Mouse (Mus musculus) kidney, postnatal 0 days (tissue): ENCODE data around the gene Myof. TPM values are rescaled to one million over a fixed set of nuclear protein-coding genes. Genes with fewer than 3 reads are reported as not detected.

Experiments used
- ATAC-seq: fragments of 200-750 bp; cut with Nextera tagmentation; replicated peaks from 2 replicates; pipeline ENCODE4 v1.8.0; 2017; ENCODE audit warnings: low read depth, moderate number of reproducible peaks, moderate TSS enrichment, moderate library complexity; ENCODE audit not compliant: low FRiP score
- DNase-seq: peaks from one replicate; pipeline ENCODE4 v3.0.0-alpha.2; 2016; ENCODE audit warnings: low spot score
- H3K27ac ChIP-seq: fragments of 300-500 bp; sonication (generic); 2 replicates; pipeline ENCODE4 v1.5.1; 2014; ENCODE audit warnings: mild to moderate bottlenecking
- H3K27me3 ChIP-seq: fragments of 300-500 bp; sonication (generic); 2 replicates; pipeline ENCODE4 v1.6.1; 2014; ENCODE audit warnings: low read length, mixed read lengths; ENCODE audit not compliant: insufficient read depth
- H3K36me3 ChIP-seq: fragments of 300-500 bp; sonication (generic); 2 replicates; pipeline ENCODE4 v1.6.1; 2014; ENCODE audit warnings: low read length, mixed read lengths; ENCODE audit not compliant: insufficient read depth
- H3K4me1 ChIP-seq: fragments of 300-500 bp; sonication (generic); replicated peaks from 2 replicates; pipeline ENCODE4 v1.6.1; 2014; ENCODE audit warnings: antibody characterized with exemption, low read length, mixed read lengths; ENCODE audit not compliant: insufficient read depth
- H3K4me2 ChIP-seq: fragments of 300-500 bp; sonication (generic); 2 replicates; pipeline ENCODE4 v1.6.1; 2014; ENCODE audit warnings: mild to moderate bottlenecking, low read length, moderate library complexity, mixed read lengths
- H3K4me3 ChIP-seq: fragments of 300-500 bp; sonication (generic); replicated peaks from 2 replicates; pipeline ENCODE4 v1.5.1; 2014; ENCODE audit warnings: low read depth, low read length
- H3K9ac ChIP-seq: fragments of 300-500 bp; sonication (generic); 2 replicates; pipeline ENCODE4 v1.6.1; 2014; ENCODE audit warnings: low read depth, low read length
- H3K9me3 ChIP-seq: fragments of 300-500 bp; sonication (generic); replicated peaks from 2 replicates; pipeline ENCODE4 v1.6.1; 2016; ENCODE audit warnings: low read length, inconsistent platforms, mixed read lengths
- CTCF ChIP-seq: IDR thresholded peaks from 2 replicates; pipeline ENCODE4 v1.5.1; 2016; ENCODE audit warnings: antibody characterized with exemption, low read depth, mild to moderate bottlenecking, moderate library complexity
- WGBS: fragments of 180-500 bp; shearing (Covaris S2); extraction: QIAGEN DNeasy Blood & Tissue Kit; methylation state at CpG from one replicate; pipeline ENCODE4 v1.1.7; 2014; 5-methylcytosine and 5-hydroxymethylcytosine counted together
- polyA plus RNA-seq: library from polyadenylated mRNA; unstranded; fragments of >200 nt; fragmentation: Nextera tagmentation; extraction: Ambion mirVana; gene quantifications from 2 replicates; pipeline ENCODE4 v1.2.1, GENCODE M21; 2015

Myof gene
- polyA plus RNA-seq, 1 experiment from 2014 or later: 28.0 TPM

DNA sequence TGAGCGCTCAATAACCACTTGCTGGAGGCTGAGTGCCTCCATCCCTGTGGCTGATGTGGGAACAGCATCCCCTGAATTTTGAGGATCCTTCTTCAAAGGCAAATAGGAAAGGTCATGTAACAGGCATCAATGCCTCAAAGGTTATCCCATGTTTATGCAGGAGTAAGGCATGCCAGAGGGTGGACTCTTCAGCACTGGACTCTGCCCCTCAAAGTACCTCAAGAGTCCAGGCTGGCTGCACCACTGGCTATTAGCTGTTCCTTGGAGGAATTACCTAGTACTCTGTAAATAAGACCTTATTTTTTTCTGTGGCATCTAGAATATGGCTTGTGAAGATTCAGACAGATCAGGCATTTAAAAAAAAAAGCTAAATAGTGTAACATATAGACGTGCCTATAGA is 111.2 kb downstream of the Myof start:
- Histone ChIP-seq H3K9ac (no peak overlapping the region), H3K36me3 (0 out of 2 replicates have a peak, but pooled peaks cover 4% of the 10 kb centered on the region), H3K27ac (no peak overlapping the region), H3K4me2 (no peak overlapping the region), H3K4me3 (no peak overlapping the region), H3K9me3 (no peaks in the 10 kb centered on the region), H3K27me3 (no peaks in the 10 kb centered on the region), H3K4me1 (no peaks in the 10 kb centered on the region)
- 88% methylated on average over 2 of the region's 2 CpGs for WGBS
- DNase-seq (no peak), ATAC-seq (no peak)
- TF ChIP-seq CTCF: no peak

- no peak for ATAC-seq
- no peaks in the 10 kb centered on the region for H3K27me3 ChIP-seq
- WGBS: 67% methylated on average over 7 of the region's 7 CpGs
- no peak for DNase-seq
- no peak for TF ChIP-seq CTCF
- H3K27ac ChIP-seq: 0 out of 2 replicates have a peak overlapping the region, but pooled peaks have one; percentile 31
- H3K4me3 ChIP-seq: no peak overlapping the region
- H3K9ac ChIP-seq: no peak overlapping the region
- no peaks in the 10 kb centered on the region for H3K4me1 ChIP-seq
- no peaks in the 10 kb centered on the region for H3K9me3 ChIP-seq
- H3K36me3 ChIP-seq: no peaks in the 10 kb centered on the region
- H3K4me2 ChIP-seq: no peak overlapping the region
Observed at GRCm38 (mm10) chr19:37927911-37928310, 115.5 kb downstream of the Myof start.

DNA sequence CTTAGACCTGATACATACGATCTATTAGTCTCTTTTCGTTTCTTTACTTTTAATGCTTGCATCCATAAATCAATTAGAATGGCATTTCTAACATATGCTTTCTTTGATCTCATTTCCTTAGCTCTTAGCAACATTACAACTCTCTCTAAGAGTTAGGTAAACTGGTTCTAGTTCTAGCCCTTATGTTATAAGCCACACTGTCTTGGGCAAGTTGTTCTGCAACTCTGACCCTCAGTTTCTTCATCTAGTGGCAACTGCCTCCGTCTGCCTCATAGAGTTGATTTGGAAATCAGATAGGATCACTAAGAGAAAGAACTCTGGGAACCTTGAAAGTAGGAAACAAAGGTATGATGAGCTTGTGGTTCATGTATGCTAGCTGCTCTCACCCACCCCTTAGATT is 118.1 kb downstream of the Myof start:
- Histone ChIP-seq H3K27ac (no peak overlapping the region), H3K4me1 (no peaks in the 10 kb centered on the region), H3K9ac (no peak overlapping the region), H3K27me3 (no peaks in the 10 kb centered on the region), H3K36me3 (no peaks in the 10 kb centered on the region), H3K4me3 (no peak overlapping the region), H3K4me2 (no peak overlapping the region), H3K9me3 (no peaks in the 10 kb centered on the region)
- no peak for ATAC-seq
- no peak for DNase-seq
- WGBS: 72% methylated on average over 3 of the region's 3 CpGs
- TF ChIP-seq CTCF: no peak

- H3K27me3 ChIP-seq: no peaks in the 10 kb centered on the region
- no peaks in the 10 kb centered on the region for H3K36me3 ChIP-seq
- H3K27ac ChIP-seq: no peak overlapping the region
- H3K4me1 ChIP-seq: no peaks in the 10 kb centered on the region
- DNase-seq (no peak), ATAC-seq (peak; percentile 54; the same call in 1 of the 2 replicates)
- no peak overlapping the region for H3K4me2 ChIP-seq
- no peak for TF ChIP-seq CTCF
- H3K4me3 ChIP-seq: no peak overlapping the region
- 36% methylated on average over 3 of the region's 3 CpGs for WGBS
- H3K9me3 ChIP-seq: no peaks in the 10 kb centered on the region
- no peak overlapping the region for H3K9ac ChIP-seq
Observed at GRCm38 (mm10) chr19:37924266-37924665, 119.1 kb downstream of the Myof start.

DNA sequence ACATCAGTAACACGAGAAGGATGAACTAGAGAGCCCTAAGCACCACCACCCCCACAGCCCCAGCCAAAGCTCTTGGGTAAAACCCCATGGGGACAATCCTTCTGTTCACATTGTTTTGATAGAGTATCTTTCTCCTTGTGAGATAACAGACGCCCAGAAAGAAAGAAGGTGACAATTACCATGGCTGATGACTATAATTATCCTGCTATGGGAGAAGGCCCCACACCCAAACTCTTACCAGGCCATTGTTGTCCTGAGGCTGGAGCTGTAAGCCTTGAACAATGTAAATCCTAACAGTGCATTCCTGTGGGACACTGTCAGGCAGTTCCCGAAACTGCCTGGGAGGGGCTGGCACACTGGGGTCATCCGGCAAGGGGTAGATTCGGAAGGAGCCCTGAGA is 122.3 kb downstream of the Myof start:
- WGBS: 66% methylated on average over 5 of the region's 5 CpGs
- ATAC-seq (no peak), DNase-seq (no peak)
- H3K4me2 ChIP-seq: no peak overlapping the region
- no peaks in the 10 kb centered on the region for H3K9me3 ChIP-seq
- no peak overlapping the region for H3K4me3 ChIP-seq
- H3K36me3 ChIP-seq: no peaks in the 10 kb centered on the region
- H3K27me3 ChIP-seq: no peaks in the 10 kb centered on the region
- no peak overlapping the region for H3K9ac ChIP-seq
- no peaks in the 10 kb centered on the region for H3K4me1 ChIP-seq
- no peak overlapping the region for H3K27ac ChIP-seq
- no peak for TF ChIP-seq CTCF

DNA sequence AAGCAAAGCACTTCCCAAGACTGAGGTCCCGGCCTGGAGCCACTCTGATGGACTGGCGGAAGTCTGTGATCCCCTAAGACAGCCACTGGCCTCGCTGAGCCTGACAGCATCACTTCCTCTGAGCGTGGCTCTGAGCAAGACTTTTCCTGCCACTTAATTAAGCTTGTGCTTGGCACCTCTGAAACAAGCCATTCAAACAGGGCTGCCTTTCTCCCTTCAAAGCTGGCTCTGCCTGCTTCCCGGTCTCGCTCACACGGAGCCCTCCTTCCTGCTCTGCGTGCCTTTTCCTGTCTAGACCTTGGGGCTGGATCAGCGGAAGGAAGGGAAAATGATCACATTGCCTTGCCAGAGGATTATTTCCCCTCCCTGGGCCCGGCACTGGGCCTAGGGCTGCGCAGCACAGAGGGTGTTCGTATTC is 124.9 kb downstream of the Myof start:
- no peaks in the 10 kb centered on the region for H3K36me3 ChIP-seq
- no peaks in the 10 kb centered on the region for H3K27me3 ChIP-seq
- H3K27ac ChIP-seq: no peak overlapping the region
- H3K4me2 ChIP-seq: no peak overlapping the region
- WGBS: 48% methylated on average over 12 of the region's 12 CpGs
- TF ChIP-seq CTCF: no peak
- DNase-seq: peak; percentile 51
- no peak overlapping the region for H3K4me3 ChIP-seq
- no peaks in the 10 kb centered on the region for H3K4me1 ChIP-seq
- no peak for ATAC-seq
- H3K9me3 ChIP-seq: no peaks in the 10 kb centered on the region
- H3K9ac ChIP-seq: no peak overlapping the region

DNA sequence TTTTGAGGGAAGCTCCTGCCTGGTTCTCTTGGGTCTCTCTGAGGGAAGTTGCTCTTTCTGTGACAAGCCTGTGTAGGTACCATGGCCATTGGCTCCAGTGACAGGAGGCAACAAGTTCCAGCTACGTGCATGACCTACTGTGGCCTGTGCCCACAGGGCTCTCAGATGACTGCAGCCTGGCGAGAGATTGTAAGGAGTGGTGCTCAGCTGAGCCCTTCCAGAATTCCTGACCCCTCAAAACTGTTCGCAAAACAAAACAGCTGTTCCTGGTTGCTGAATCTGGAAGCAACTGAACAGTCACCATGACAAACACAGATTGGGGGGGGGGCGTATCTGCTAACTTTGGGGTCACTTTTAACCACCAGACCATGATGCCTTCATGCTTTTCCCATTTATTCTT is 129.1 kb downstream of the Myof start:
- TF ChIP-seq CTCF: no peak
- H3K9ac ChIP-seq: no peak overlapping the region
- H3K36me3 ChIP-seq: no peaks in the 10 kb centered on the region
- H3K27ac ChIP-seq: no peak overlapping the region
- WGBS: 54% methylated on average over 4 of the region's 4 CpGs
- DNase-seq (no peak), ATAC-seq (no peak)
- H3K9me3 ChIP-seq: no peaks in the 10 kb centered on the region
- no peak overlapping the region for H3K4me3 ChIP-seq
- no peaks in the 10 kb centered on the region for H3K27me3 ChIP-seq
- H3K4me1 ChIP-seq: no peaks in the 10 kb centered on the region
- no peak overlapping the region for H3K4me2 ChIP-seq
